Mouse (Mus musculus) heart, postnatal 0 days (tissue): ENCODE results near the gene Mapkapk2. TPM values are rescaled to one million over a fixed set of nuclear protein-coding genes. Genes with fewer than 3 reads are reported as not detected.

ENCODE experiments used
- ATAC-seq: fragments of 200-750 bp; cut with Nextera tagmentation; 2 replicates; pipeline ENCODE4 v1.8.0; 2017; ENCODE audit warnings: low read depth, moderate number of reproducible peaks, moderate library complexity; ENCODE audit not compliant: insufficient read depth
- DNase-seq: peaks from one replicate; pipeline ENCODE4 v3.0.0-alpha.2; 2016; ENCODE audit warnings: low spot score
- H3K27ac ChIP-seq: fragments of 300-500 bp; sonication (generic); 2 replicates; pipeline ENCODE4 v1.5.1; 2014; ENCODE audit warnings: low read depth, mild to moderate bottlenecking
- H3K27me3 ChIP-seq: fragments of 300-500 bp; sonication (generic); 2 replicates; pipeline ENCODE4 v1.6.1; 2014; ENCODE audit warnings: low read length, mixed read lengths; ENCODE audit not compliant: control insufficient read depth, insufficient read depth
- H3K36me3 ChIP-seq: fragments of 300-500 bp; sonication (generic); replicated peaks from 2 replicates; pipeline ENCODE4 v1.6.1; 2014; ENCODE audit warnings: low read length, mixed read lengths; ENCODE audit not compliant: control insufficient read depth, insufficient read depth
- H3K4me1 ChIP-seq: fragments of 300-500 bp; sonication (generic); 2 replicates; pipeline ENCODE4 v1.6.1; 2014; ENCODE audit warnings: antibody characterized with exemption; ENCODE audit not compliant: control insufficient read depth, insufficient read depth
- H3K4me2 ChIP-seq: fragments of 300-500 bp; sonication (generic); 2 replicates; pipeline ENCODE4 v1.6.1; 2014; ENCODE audit warnings: low read depth, mild to moderate bottlenecking, low read length, moderate library complexity
- H3K4me3 ChIP-seq: fragments of 300-500 bp; sonication (generic); 2 replicates; pipeline ENCODE4 v1.5.1; 2014; ENCODE audit warnings: low read depth, low read length
- H3K9ac ChIP-seq: fragments of 300-500 bp; sonication (generic); replicated peaks from 2 replicates; pipeline ENCODE4 v1.6.1; 2014; ENCODE audit warnings: low read depth, low read length, mixed read lengths
- H3K9me3 ChIP-seq: fragments of 300-500 bp; sonication (generic); replicated peaks from 2 replicates; pipeline ENCODE4 v1.6.1; 2016; ENCODE audit warnings: low read length; ENCODE audit not compliant: control insufficient read depth
- CTCF ChIP-seq: IDR thresholded peaks from 2 replicates; pipeline ENCODE4 v1.5.1; 2016; ENCODE audit warnings: antibody characterized with exemption, control low read depth, low read depth
- EP300 ChIP-seq: IDR thresholded peaks from 2 replicates; pipeline ENCODE4 v1.6.1; 2016; ENCODE audit warnings: antibody characterized with exemption, low read depth
- WGBS: fragments of 180-500 bp; shearing (Covaris S2); extraction: QIAGEN DNeasy Blood & Tissue Kit; methylation state at CpG from one replicate; pipeline ENCODE4 v1.1.7; 2014; 5-methylcytosine and 5-hydroxymethylcytosine counted together
- polyA plus RNA-seq: library from polyadenylated mRNA; unstranded; fragments of >200 nt; fragmentation: Nextera tagmentation; extraction: Ambion mirVana; gene quantifications from 2 replicates; pipeline ENCODE4 v1.2.1, GENCODE M21; 2015
- total RNA-seq: library from RNA; depleted of rRNA; stranded (reverse); fragments of >200 nt; gene quantifications from 2 replicates; pipeline ENCODE4 v1.2.3, GENCODE M21; 2014; ENCODE audit warnings: low replicate concordance

Mapkapk2 gene
- total and polyA plus RNA-seq, 2 experiments from 2014 or later: 69.9 to 302 TPM

GRCm38 (mm10) chr1:131042721-131043120, 54.9 kb downstream of the Mapkapk2 start:
- whole genome bisulfite sequencing: 98% methylated on average over 3 of the region's 3 CpGs
- DNase-seq (no peak), ATAC-seq (no peak)
- Histone ChIP-seq H3K4me3 (no peak overlapping the region), H3K9ac (no peak overlapping the region), H3K27ac (no peak overlapping the region), H3K36me3 (no peaks in the 10 kb centered on the region), H3K9me3 (0 out of 2 replicates have a peak, but pooled peaks cover under 1% of the 10 kb centered on the region), H3K4me1 (peaks cover 7% of the 10 kb centered on the region; the same call in 1 of the 2 replicates), H3K27me3 (no peaks in the 10 kb centered on the region), H3K4me2 (no peak overlapping the region)
- TF ChIP-seq EP300 (no peak), CTCF (no peak)

- Histone ChIP-seq H3K4me2 (no peak overlapping the region), H3K9ac (no peak overlapping the region), H3K27me3 (no peaks in the 10 kb centered on the region), H3K4me3 (no peak overlapping the region), H3K9me3 (0 out of 2 replicates have a peak, but pooled peaks cover 4% of the 10 kb centered on the region), H3K4me1 (peaks cover 7% of the 10 kb centered on the region; the same call in 1 of the 2 replicates), H3K36me3 (no peaks in the 10 kb centered on the region), H3K27ac (no peak overlapping the region)
- no peak for TF ChIP-seq CTCF
- no peak for TF ChIP-seq EP300
- ATAC-seq (no peak; the same call in 1 of the 2 replicates), DNase-seq (no peak)
- 39% methylated on average over 2 of the region's 2 CpGs for WGBS
These were observed 55.4 kb downstream of the Mapkapk2 start for GRCm38 (mm10) chr1:131042263-131042662.

- Histone ChIP-seq H3K9ac (no peak overlapping the region), H3K27ac (no peak overlapping the region), H3K4me3 (no peak overlapping the region), H3K4me1 (no peaks in the 10 kb centered on the region), H3K27me3 (no peaks in the 10 kb centered on the region), H3K36me3 (no peaks in the 10 kb centered on the region), H3K4me2 (no peak overlapping the region), H3K9me3 (0 out of 2 replicates have a peak, but pooled peaks cover 4% of the 10 kb centered on the region)
- ATAC-seq: no peak
- TF ChIP-seq EP300: no peak
- TF ChIP-seq CTCF: no peak
- WGBS: 77% methylated on average over 5 of the region's 5 CpGs
- no peak for DNase-seq
These were observed 58.1 kb downstream of the Mapkapk2 start for GRCm38 (mm10) chr1:131039479-131039878.

- no peak overlapping the region for H3K4me3 ChIP-seq
- 0 out of 2 replicates have a peak, but pooled peaks cover 4% of the 10 kb centered on the region for H3K9me3 ChIP-seq
- DNase-seq (no peak), ATAC-seq (no peak)
- H3K4me1 ChIP-seq: no peaks in the 10 kb centered on the region
- 87% methylated on average over 10 of the region's 10 CpGs for WGBS
- no peak for TF ChIP-seq EP300
- TF ChIP-seq CTCF: no peak
- H3K27ac ChIP-seq: no peak overlapping the region
- no peaks in the 10 kb centered on the region for H3K36me3 ChIP-seq
- H3K27me3 ChIP-seq: no peaks in the 10 kb centered on the region
- H3K9ac ChIP-seq: no peak overlapping the region
- H3K4me2 ChIP-seq: no peak overlapping the region
These were observed 59.1 kb downstream of the Mapkapk2 start for GRCm38 (mm10) chr1:131038415-131039017.

- no peak overlapping the region for H3K27ac ChIP-seq
- H3K4me2 ChIP-seq: no peak overlapping the region
- H3K4me1 ChIP-seq: no peaks in the 10 kb centered on the region
- no peaks in the 10 kb centered on the region for H3K36me3 ChIP-seq
- ATAC-seq (no peak), DNase-seq (no peak)
- WGBS: 95% methylated on average over 5 of the region's 5 CpGs
- no peak overlapping the region for H3K4me3 ChIP-seq
- H3K27me3 ChIP-seq: no peaks in the 10 kb centered on the region
- no peak overlapping the region for H3K9ac ChIP-seq
- TF ChIP-seq CTCF: no peak
- TF ChIP-seq EP300: no peak
- H3K9me3 ChIP-seq: 0 out of 2 replicates have a peak, but pooled peaks cover 4% of the 10 kb centered on the region
These were observed 59.6 kb downstream of the Mapkapk2 start for GRCm38 (mm10) chr1:131038001-131038400.

- TF ChIP-seq CTCF: no peak
- no peak for TF ChIP-seq EP300
- no peak for DNase-seq
- no peak for ATAC-seq
These were observed 66.4 kb downstream of the Mapkapk2 start for GRCm38 (mm10) chr1:131031267-131031666.

More at GRCm38 (mm10) chr1:131031267-131031666, 66.4 kb downstream of the Mapkapk2 start:
- Histone ChIP-seq H3K4me2 (no peak overlapping the region), H3K9ac (no peak overlapping the region), H3K4me1 (no peaks in the 10 kb centered on the region), H3K27me3 (no peaks in the 10 kb centered on the region), H3K4me3 (no peak overlapping the region), H3K9me3 (no peaks in the 10 kb centered on the region), H3K36me3 (no peaks in the 10 kb centered on the region), H3K27ac (no peak overlapping the region)
- 53% methylated on average over 3 of the region's 3 CpGs for WGBS
